Mouse (Mus musculus) cerebellum, adult 2 months (tissue): ENCODE measurements at regions not wholly inside any gene's neighbourhood (a gene's known extent, or its start where the extent isn't known, plus 50 kb on each side); places are given as distances from the start of the nearest gene placed in this dataset.

Experiments used
- DNase-seq, 2 experiments: peaks; one replicate each; pipeline ENCODE4 v3.0.0; 2021
- H3K27ac ChIP-seq: fragments of 200-500 bp; 2 replicates; pipeline ENCODE4 v1.5.1; 2012; ENCODE audit warnings: low read length, control low read depth, inconsistent platforms; ENCODE audit not compliant: insufficient read depth
- H3K27me3 ChIP-seq: fragments of 200-500 bp; 2 replicates; pipeline ENCODE4 v1.6.1; 2012; ENCODE audit warnings: inconsistent platforms, mild to moderate bottlenecking, low read length, moderate library complexity; ENCODE audit not compliant: control insufficient read depth, insufficient read depth
- H3K4me1 ChIP-seq: fragments of 200-500 bp; 2 replicates; pipeline ENCODE4 v1.6.1; 2011; ENCODE audit warnings: low read length; ENCODE audit not compliant: control insufficient read depth, insufficient read depth
- H3K4me3 ChIP-seq: fragments of 200-500 bp; replicated peaks from 2 replicates; pipeline ENCODE3; 2011; ENCODE audit warnings: mild to moderate bottlenecking, low read depth, low read length, control low read depth; ENCODE audit not compliant: insufficient read depth
- CTCF ChIP-seq: fragments of 200-500 bp; IDR thresholded peaks from 2 replicates; pipeline ENCODE4 v1.5.1; 2011; ENCODE audit warnings: low read depth, mild to moderate bottlenecking, control low read depth, low read length, moderate library complexity, borderline replicate concordance; ENCODE audit not compliant: insufficient read depth
- POLR2A ChIP-seq: fragments of 200-500 bp; IDR thresholded peaks from 2 replicates; pipeline ENCODE4 v1.6.1; 2011; ENCODE audit warnings: low read length, control low read depth, borderline replicate concordance; ENCODE audit not compliant: insufficient read depth
- WGBS: fragments of 180-500 bp; shearing (Covaris S2); methylation state at CpG from one replicate; pipeline ENCODE4 v1.1.7; 2018; 5-methylcytosine and 5-hydroxymethylcytosine counted together

DNA sequence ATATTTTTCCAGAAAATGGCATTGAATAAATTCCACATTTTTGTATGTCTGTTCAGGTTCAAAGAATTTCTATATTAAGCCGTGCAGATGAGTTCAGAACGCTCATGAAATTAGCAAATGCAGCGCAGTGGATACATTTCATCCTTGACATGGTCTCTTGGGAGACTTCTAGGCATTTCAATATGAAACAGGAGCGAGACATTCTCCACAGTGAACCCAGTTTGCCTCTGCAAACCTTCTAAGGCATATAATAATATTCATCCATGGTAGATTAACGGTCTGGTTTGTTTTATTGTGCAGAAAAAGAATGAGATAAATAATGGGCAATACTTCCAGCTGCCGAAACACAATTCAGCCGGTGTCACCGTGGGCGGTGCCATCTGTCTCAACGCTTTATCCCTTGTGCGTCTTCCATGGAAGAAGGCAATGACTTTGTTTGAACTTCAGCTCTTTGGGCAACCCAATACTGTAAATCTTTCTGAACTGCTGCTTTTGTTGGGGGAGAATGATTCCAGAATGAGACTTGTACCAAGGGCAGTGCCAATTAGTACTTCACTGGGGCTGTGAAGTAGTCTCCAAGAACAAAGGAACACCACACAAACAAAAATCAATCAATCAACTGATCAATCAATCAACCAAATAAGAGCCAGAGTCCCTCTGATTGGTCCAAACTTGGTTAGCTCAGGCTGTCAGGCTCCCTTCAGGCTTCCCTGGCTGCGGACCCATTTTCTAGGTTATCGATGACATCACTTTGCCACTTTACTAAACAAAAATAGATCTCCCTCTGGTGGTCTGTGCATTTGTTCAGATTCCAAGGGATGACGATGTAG is 326.0 kb downstream of the Ice1 start:
- Histone ChIP-seq H3K27me3 (no peaks in the 10 kb centered on the region), H3K4me1 (no peaks in the 10 kb centered on the region), H3K27ac (no peak overlapping the region), H3K4me3 (no peak overlapping the region)
- TF ChIP-seq POLR2A: no peak
- no peak for TF ChIP-seq CTCF
- 23% methylated on average over 14 of the region's 14 CpGs for WGBS
- DNase-seq: no peak

DNA sequence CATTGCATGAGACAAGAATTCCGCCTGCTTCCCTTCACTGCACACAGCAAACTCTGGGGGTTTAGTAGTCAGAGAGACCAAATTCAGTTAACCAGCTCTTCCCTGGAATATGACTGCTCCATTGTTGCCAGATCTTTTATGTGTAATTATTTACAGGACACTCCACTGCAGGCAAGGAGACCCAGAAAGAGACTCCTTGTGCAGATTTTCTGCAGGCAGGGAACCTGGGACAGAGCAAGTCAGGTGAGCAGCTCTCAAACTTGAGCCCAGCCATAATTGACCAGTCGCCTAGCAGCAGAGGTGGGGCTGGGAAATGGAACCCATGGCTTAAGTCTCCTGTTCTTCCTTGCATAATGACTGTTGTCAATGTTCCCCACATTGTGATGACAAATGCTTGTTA is 324.2 kb downstream of the Ice1 start:
- H3K27me3 ChIP-seq: no peaks in the 10 kb centered on the region
- no peak overlapping the region for H3K27ac ChIP-seq
- no peaks in the 10 kb centered on the region for H3K4me1 ChIP-seq
- no peak for DNase-seq
- TF ChIP-seq POLR2A (no peak), CTCF (no peak)
- H3K4me3 ChIP-seq: no peak overlapping the region
- 75% methylated on average over 2 of the region's 2 CpGs for WGBS

DNA sequence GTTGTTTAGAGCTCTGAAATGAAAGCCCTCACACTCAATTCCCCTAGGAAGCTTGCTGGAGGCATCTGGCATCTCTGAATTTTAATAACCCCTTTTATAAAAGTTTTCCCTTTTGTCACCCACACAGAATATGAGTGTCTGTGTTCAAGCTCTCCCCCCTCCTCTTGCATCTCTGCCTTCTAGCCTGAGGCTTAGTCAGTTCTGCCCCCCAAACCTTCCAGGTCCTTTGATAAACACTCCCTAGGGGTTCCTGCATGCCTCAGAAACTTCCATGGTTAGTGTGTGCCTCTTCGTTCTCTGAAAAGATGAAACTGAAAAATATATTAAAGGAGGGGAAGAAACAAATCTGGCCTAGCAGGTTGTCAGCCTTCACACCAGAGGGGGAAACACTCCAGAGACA is 313.9 kb downstream of the Ice1 start:
- 17% methylated on average over 1 of the region's 1 CpGs for WGBS
- Histone ChIP-seq H3K27ac (no peak overlapping the region), H3K4me3 (no peak overlapping the region), H3K4me1 (no peaks in the 10 kb centered on the region), H3K27me3 (no peaks in the 10 kb centered on the region)
- TF ChIP-seq POLR2A: no peak
- TF ChIP-seq CTCF: no peak
- no peak for DNase-seq

DNA sequence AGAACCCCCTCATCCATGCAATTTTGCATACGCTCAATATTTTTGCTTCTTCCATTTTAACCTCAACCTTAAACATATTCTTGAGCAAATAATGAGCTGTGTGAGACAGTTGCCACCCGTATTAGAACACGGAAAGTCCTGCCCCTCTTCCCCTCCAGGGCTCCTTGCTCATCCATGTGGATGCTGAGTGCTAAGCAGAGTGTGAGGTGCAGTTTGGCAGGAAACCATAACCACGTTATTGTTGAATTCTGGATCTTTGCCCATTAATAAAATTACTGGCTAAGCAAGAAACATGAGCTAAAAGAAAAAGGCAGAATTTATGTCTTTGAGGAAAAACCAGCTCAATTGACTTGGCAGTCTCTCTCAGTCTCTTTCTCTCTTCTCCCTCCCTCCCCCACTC is 301.4 kb downstream of the Ice1 start:
- Histone ChIP-seq H3K27ac (no peak overlapping the region), H3K27me3 (no peaks in the 10 kb centered on the region), H3K4me3 (no peak overlapping the region), H3K4me1 (no peaks in the 10 kb centered on the region)
- 22% methylated on average over 4 of the region's 4 CpGs for WGBS
- no peak for DNase-seq
- no peak for TF ChIP-seq POLR2A
- TF ChIP-seq CTCF: no peak

DNA sequence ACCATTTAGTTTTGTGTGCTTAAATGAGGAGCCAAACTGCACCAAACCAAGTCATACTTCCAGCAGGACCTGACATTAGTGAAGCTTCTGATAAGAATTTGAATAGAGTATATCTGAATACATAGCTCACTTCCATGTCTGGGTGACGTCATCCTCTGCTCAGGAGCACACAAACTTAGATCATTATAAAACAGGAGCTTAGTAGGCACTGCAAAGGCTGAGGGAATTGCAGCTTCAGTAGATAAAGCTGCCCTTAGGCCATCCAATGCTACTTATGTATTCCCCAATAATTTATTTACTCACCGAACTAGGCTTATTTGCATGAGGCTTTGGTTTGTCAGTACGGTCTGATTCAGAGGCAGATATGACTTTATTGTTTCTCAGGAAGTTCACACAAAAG is 297.0 kb downstream of the Ice1 start:
- TF ChIP-seq POLR2A (no peak), CTCF (no peak)
- no peak for DNase-seq
- no peak overlapping the region for H3K27ac ChIP-seq
- H3K4me3 ChIP-seq: no peak overlapping the region
- no peaks in the 10 kb centered on the region for H3K27me3 ChIP-seq
- WGBS: 58% methylated on average over 3 of the region's 3 CpGs
- H3K4me1 ChIP-seq: no peaks in the 10 kb centered on the region

DNA sequence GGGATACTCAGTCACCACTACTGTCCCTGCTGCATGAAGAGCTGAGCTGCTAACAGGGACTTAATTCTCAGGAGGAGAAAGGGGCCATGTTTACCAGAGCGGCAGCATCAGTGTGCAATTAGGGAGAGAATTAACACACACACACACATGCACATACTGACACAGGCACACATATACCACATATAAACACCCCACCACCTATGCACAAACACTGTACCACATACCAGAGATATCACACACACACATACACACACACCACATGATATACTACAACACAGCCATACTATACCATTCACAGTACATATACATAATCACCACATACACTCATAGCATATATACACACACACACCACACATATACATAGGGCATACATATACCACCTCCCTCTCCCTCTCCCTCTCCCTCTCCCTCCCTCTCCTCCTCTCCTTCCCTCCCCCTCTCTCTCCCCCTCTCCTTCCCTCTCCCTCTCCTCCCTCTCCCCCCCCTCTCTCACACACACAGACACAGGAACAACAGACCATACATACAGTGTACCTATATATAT is 294.2 kb downstream of the Ice1 start:
- Histone ChIP-seq H3K4me3 (no peak overlapping the region), H3K27ac (no peak overlapping the region), H3K4me1 (no peaks in the 10 kb centered on the region), H3K27me3 (no peaks in the 10 kb centered on the region)
- DNase-seq: no peak
- TF ChIP-seq CTCF: no peak
- TF ChIP-seq POLR2A: no peak
- 91% methylated on average over 1 of the region's 1 CpGs for WGBS

DNA sequence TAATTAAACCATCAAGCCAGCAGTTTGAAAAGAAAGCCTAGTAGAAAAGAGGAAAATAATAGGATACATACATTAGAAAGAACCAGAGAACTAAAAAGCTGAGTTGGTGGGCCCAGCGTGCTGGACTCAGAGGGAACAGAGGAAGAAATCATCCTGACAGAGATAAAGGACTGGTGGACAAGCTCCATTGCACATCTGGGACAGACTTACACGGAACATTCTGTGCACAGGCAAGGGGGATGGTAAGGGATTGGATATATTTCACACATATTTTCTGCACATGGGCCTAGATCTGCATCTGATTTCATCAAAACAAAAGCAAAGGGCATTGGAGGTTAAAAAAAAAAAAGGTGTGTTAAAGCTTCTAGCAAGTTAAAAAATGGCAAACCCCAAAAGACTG is 293.5 kb downstream of the Ice1 start:
- Histone ChIP-seq H3K4me3 (no peak overlapping the region), H3K27me3 (no peaks in the 10 kb centered on the region), H3K27ac (no peak overlapping the region), H3K4me1 (no peaks in the 10 kb centered on the region)
- DNase-seq: no peak
- TF ChIP-seq POLR2A (no peak), CTCF (no peak)
- WGBS: 35% methylated on average over 2 of the region's 2 CpGs

DNA sequence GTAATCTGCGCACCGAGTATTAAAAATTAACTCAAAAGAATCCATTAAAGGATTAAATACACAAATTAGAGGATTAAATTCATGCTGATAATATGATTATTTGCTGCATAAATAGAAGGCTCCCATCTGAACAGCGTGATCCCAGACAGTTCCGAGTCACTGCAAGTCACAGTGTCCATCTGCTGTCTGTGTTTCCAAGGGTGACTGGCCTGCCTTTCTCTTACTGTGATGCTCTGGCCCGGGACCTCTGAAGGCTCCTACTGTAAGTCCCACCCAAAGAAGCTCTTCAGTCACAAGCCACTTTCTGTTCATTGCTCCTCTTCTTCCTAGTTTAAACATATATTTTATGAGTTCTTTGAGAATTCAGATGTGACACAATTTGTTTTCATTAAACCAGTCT is 293.1 kb downstream of the Ice1 start:
- H3K4me1 ChIP-seq: no peaks in the 10 kb centered on the region
- no peaks in the 10 kb centered on the region for H3K27me3 ChIP-seq
- TF ChIP-seq POLR2A: no peak
- no peak for TF ChIP-seq CTCF
- H3K4me3 ChIP-seq: no peak overlapping the region
- H3K27ac ChIP-seq: no peak overlapping the region
- no peak for DNase-seq
- 17% methylated on average over 5 of the region's 5 CpGs for WGBS
